Mouse (Mus musculus): ENCODE data around the gene Olfr284.

The Olfr284 gene

DNA sequence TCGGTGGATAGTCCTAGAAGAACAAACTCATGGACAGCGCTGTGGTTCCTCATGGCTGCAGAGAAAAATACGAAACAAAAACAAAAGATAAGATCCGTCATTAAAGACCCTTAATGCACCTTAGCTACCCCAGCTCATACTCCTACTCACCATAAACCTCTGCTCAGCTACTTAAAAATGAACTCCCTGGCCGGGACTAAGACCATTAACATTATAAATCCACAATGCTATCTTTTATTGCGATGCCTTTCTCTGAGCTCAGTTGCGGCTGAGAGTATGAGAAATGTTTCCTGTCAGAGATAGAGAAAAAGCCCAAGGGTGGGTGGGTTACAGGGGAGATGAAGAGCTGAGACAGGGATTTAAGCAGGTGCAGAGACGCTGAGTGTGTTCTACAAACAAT, at the start of gene Olfr284:
Olfr284 (minus strand) TSS at position 101 of the 400 bp plus-strand sequence.
- DNase-seq (ENCODE audit: low spot score): no peak

DNA sequence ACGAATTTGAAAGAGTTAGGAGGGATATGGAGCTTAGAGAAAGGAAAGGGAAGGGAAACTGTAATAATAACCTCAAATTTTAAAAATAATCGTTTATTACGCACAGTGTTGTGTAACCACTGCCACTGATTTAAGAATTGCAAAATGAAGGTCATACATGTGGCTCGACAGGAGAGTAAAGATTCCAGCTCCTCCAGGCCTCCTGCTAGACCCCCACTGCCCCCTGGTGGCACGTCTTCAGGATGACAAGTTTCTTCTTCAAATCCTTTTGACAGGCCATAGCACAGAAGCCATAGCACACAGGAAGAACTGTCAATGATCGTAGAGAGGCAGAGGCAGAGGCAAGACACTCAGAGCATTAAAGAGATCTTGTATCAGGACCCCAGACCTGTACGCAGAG, 49.0 kb upstream of the Olfr284 start:
- DNase-seq (ENCODE audit: low spot score): peak; percentile 94

DNA sequence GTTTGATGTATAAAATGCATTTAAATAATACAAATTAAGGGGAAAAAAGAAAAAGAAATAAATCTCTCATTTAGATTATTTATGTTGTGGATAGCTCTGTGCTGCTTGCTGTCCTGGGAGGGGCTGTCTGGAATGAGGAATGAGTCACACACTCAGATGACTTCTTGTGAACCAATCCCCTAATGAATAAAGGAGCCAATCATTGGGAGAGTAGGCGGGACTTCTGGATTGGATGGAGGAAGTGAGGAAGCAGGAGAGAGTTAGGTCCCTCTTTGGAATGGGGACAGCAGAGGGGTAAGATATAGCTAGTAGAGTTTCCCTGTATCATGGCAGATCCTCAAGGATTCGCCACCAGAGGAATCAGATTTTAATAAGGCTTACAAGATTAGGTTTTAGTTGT, 46.8 kb upstream of the Olfr284 start:
- DNase-seq (ENCODE audit: low spot score): no peak

DNA sequence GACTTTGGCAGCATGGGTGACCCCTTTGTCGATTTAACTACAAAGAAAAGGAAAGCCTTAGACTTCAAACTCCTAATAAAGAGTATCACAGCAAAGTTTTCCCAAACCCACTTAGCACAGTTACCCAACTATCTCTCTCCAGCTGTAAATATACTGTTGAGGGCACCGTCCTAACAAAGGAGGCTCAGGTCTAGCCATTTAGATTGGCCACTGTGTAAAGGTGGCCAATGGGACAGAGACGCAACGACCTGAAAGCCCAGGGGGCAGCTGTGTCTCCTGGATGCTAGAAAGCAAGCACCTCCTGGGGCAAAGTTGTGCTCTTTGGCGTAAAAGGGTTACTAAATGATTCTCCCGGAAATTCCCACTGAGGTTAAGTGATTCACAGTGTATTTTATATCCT, 40.1 kb upstream of the Olfr284 start, which contains the start of gene Olfr283:
Olfr283 (minus strand) TSS at position 101 of the 400 bp plus-strand sequence.
- DNase-seq (ENCODE audit: low spot score): no peak

DNA sequence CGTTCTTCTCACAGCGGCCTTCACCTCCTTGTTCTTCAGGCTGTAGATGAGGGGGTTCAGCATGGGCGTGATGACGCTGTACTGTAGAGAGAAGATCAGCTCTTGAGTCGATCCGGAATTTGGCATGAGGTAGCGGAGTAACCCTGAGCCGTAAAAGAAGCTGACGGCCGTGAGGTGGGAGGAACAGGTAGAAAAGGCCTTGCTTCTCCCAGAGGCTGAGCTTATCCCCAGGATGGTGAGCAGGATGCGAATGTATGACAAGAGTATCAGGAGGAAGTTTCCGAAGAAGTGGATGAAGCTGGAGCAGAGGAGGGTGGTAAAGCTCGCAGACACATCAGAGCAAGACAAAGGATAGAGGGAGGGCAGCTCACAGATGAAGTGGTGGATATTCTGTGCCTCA, 37.4 kb upstream of the Olfr284 start:
- DNase-seq (ENCODE audit: low spot score): no peak

DNA sequence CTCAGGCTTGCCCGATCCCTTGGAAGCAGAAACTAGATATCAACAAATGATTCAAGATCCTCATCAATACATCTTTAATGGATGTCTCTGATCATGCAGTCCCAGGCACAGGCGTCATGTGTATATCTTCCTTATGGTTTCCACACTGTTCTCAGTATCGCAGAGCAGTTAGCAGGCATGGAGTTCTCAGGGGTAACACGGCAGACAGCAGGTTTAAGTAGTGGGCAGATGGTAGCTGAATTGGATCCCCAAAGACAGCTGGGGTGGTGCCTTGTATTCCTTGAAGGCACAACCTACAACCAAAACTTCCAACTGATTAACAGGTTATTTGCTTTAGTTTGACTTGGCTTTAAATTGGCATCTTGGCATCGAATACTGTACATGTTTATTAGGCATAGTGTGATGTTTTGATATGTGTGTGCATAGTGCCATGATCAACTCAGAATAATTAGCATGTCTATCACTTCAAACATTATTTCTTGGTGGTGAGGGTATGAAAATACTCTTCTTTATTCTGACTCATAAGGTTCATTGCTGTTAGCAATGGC, 23.5 kb downstream of the Olfr284 start, which contains the start of gene Olfr285:
Olfr285 (minus strand) TSS at position 177 of the 548 bp plus-strand sequence.
- no peak for DNase-seq (ENCODE audit: low spot score)

DNA sequence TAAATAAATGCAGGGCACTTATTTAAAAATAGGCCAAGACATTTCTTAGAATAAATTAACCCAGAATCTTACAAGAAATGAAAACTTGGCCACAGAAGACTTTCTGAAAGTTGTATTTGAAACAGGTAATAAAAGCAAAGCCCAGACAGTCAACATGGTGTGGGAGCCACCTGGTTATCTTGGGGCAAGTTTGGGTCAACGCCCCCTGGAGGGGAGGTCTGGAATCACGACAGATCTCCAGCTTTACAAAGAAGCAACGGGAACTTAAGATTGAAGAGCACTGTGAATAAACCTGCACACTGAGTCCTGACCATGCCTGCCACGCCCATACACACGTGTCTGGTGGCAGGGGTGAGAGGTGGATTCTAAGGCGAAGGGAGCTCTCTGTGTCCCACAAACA, 25.1 kb downstream of the Olfr284 start:
- no peak for DNase-seq (ENCODE audit: low spot score)

DNA sequence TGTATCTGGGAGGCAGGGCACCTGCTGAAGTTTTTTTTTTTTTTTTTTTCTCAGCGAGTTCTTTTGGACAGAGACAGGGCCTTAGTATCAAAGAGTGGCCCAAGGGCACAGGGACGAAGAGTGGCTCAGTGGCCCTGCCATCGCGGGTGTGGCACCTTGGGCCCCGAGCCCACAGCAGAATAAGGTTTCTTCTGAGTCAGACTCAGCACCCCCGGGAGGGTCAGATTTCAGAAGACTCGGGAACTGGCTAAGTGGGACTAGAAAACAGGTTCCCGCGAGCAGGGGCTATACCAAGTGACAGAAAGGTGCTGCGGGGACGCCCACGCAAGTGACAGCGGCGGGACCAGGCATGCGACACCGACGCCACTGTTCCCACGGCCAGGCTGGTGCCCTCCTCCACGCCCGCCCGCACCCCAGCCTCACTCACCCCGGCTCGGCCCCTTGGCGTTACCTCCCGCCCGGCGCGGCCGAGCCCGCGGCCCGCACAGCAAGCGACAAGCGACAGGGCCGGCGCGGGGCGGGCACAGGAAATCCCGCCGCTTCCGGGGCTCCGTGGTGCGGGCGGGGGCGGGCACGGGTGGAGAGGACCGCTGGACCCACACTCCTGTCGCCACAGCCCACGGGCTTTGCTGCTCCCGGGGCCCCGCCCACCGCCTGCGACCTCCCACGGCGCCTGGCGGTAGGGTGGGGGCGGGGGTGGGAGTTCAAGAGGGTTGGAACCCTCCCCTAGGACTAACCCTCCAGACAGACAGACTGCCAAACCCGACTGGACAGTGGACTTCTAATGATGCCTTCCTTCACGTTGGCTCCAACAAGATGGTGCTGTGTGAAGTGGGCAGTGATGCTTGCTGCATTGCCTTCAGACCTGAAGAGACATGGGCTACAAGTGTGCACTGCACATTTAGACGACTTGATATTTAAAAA, 44.9 kb downstream of the Olfr284 start, which contains the start of gene Zfp641:
Zfp641 (minus strand) TSS at position 534 of the 924 bp plus-strand sequence.
- DNase-seq (ENCODE audit: low spot score): peak; percentile 80

DNA sequence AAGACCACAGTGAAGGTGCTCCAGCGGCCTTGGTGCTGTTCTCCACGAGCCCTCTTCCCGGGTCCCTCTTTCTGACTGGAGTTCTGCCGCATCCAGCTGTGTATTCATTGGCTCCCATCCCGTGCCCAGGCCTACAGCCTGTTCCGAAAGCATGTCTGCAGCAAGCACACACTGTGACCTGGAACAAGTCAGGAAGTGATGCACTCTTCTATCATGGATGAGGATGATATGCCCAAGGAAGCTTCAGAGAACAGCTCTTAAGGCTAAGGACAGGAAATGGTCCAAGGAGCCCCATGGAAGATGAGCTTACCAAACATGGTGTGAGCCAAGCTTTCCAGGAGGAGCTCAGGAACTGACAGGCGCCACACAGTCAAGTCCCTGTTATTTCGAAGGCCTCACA, 47.1 kb downstream of the Olfr284 start:
- no peak for DNase-seq (ENCODE audit: low spot score)
